Mouse (Mus musculus): ENCODE data around the gene Trmt112.

Trmt112 gene

DNA sequence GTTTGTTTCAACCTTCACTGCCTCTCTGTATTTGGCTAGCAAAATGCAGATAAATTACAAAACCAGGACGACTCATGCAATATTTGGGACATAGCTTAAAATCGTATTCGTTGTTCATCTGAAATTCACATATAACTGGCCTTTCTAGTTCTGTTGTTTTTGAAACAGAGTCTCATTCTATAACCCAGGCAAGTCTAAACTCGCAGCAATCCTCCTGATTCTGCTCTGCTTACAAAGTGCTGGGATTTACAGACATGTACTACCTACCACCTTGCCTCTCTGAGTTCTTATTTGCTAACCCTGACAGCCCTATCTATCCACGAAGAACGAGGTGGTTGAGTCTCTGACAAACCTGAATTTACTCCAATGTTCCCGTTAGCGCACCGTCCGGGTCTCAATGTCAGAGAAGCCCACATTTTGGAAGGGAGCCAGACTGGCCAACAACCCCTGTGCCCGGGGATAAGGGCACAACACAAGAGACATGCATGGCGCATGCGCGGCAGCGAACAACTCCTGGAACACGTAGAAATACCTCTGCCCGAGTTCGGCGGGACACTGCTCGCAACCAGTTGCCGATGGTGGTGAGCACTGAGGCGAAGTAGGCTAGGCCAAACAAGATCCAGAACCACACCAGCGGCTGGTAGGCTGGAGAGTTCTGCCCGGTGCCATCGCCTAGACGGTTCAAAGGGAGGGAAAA is 17.2 kb downstream of the Trmt112 start:
- DNase-seq = no peak

DNA sequence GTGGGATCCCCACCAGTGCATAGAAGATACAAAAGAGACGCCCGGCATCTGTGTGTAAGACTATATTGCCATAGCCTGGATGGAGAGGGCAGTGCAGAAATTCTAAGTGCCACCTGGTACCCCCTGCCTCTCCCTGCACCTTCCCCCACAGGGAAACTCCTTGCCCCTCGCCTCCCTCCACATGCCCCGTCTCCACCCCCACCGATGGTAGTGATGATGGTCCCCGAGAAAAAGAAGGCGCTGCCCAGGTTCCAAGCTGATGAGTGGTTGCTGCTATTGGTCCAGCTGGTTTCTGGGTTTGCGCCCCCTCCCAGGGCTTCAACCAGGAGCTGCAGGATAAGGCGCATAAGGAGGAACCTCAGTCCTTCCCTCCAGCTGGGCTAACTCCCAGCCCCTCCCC is 18.6 kb downstream of the Trmt112 start:
- DNase-seq = no peak

DNA sequence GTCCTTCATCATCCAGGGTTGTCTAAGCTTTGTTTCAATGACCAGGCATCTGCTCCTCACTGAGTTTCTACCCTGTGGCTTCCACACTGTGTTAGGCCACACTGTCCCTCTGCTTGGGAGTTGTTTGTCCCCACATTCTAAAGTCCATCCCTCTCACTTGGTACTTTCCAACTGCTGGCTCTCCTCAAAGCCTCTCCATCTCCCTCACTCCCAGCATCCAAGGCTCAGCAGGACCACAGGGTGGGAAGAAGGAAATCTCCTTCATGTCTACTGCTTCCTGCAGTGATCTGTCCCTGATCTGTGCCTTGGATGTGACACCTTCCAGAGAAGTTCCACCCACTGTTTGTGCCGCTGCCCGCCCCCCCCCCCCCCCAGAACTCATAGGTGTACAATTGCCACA is 21.5 kb downstream of the Trmt112 start:
- DNase-seq = no peak

DNA sequence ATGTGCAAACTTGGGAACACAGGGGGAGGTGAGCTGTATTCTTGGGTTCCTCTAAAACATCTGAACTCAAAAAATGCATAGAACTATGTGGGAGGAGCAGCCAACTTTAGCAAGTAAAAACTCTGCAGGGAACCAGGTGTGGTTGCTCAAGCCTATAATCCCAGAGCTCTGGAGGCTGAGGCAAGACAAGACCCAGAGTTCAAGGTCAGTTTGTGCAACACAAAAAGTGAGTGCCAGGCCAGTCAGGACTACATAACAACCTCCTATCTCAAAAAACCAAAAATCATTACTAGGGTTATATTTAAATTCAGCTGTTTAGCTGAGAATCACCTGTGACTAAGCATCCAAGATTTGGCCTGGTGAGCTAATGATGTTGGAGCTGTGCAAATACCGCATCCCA is 22.5 kb downstream of the Trmt112 start:
- no peak for DNase-seq

DNA sequence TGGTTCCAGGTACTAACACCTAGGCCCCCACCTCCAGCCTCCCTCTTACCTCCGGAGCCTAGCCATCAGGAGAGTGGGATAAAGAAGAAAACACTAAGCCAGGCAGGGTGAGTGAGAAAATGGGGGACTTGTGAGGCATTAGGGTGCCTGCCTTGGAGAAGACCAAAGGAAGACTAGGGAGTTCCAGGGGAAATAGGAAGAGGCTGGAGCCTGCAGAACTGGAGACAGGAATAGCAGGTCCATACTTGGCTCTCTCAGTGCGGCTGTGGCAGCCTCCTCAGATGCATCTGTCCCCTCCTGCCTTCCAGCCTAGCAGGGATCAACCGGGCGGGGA is 23.6 kb downstream of the Trmt112 start:
- no peak for DNase-seq

DNA sequence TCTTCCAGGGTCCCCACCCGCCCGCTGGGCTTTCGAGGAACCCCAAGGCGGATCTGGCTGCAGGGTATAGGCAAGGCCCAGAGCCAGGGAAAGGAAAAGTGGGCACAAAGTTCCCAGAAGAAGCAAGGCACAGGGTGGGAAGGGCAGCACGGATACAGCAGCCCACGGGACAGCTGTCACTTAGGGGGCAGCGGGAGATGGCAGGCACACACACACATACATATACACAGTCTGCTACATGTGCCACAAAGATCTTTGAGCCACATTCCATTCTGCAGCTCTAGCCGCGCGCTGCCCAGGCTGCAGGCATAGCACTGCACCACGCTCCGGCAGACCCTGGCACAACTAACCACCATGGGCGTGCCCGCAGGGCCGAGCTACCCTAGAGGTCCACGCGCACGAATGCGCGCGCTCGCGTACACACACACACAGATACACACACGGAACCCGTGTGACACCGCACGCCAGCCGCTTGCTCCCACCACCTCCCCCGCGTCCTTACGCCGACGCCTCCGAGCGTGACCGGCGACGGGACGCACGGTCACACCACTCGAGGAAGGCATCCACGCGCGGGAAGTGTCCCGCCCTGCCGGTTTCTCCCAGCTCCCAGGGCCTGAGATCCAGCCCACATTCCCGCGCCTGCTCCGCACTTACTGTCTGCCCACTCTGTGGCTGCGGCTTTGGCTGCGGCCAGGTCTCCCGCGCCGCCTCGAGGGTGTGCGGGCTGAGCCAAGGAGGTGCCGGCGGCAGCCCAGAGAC is 24.1 kb downstream of the Trmt112 start:
- DNase-seq = no peak

DNA sequence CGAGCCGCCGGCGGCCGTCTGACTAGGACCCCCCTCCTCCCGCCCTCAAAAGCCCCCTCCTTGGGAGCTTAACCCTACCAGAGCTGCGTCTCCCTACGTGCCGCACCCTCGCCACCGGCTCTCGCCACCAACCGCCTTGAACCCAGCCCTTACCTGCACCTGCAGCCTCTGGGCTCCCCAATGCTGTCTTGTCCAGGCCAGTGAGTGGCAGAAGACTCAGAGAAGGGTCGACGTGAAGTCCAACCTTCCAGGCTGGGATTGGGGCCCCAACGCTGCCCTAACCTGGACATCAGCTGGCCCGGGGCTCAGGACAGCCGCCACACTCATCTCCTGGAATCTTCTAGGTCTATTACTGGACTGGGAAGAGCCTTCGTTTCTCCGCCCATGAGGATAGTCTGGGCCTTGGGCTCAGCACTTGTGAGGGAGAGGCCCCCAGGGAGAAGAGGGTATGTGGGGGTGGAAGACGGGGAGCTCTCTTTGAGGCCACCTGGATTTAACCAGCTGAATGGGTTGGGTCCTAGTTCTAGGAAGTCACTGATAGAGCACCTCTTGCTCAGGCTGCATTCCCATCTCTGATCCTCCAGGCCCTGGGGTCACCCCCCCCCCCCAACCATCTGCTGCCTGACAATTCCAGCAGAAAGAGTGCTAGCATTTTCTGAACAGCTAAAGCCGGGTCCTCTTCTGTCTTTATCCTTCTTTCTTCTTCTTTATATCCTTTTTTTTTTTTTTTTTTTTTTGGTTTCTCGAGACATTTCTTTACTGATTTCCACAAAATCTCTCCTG is 24.9 kb downstream of the Trmt112 start, which contains the start of gene Kcnk4:
Kcnk4 (minus strand) TSS at position 321 of the 783 bp plus-strand sequence.
- DNase-seq = no peak

DNA sequence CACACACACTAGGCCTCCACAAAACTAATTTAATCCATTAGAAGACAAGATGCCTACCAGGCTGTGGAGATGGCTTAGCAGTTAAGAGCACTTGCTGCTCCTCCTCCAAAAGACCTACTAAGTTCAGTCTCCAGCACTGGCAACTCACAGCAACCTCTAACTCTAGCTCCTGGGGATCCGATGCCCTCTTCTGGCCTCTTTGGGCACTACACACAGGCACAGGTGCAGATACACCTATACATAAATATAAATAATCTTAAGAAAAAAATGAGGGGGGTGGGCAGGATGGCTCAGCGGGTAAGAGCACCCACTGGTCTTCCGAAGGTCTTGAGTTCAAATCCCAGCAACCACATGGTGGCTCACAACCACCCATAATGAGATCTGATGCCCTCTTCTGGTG is 26.8 kb downstream of the Trmt112 start:
- DNase-seq = no peak

DNA sequence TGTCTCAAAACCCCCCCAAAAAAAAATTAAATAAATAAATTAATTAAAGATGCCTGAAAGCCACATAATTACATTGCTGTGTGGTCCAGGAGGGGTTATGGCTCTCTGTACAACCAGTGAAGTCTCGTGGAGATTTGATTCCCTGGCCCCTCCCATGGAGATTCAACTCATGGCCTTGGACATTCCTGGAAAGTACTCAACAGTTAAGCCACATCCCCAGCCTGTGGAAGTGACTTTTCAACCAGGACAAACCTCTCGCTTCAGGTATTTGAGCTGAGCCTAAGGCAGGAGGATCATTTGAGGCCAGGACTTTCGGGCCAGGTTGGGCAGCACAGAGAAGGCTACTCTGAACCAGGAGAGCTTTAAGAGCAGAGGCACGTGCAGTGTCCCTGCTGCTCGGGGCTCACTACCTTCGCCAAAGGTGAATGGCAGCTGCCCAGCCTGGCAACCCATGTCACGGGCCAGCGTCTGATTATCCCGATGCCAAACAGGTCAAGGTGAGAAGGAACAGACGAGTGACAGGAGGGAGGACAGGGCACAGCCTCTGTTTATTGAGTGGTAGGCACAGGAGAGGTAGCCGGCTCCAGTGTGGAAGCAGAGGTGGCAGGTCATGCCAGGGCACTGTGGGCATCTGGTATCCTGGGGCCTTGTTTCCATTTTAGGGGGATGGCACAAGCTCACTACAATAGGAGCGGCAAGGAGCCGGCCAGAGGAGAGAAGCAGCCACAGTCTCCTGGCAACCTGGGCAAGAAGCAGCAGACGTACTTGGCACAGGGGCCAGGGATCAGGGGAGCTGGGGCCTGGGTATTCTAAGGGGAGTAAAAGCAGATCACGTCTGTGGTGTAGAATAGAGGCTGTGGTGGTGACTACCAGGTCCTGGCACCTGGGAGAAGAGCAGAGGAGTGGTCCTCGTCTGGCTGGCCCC is 28.3 kb downstream of the Trmt112 start:
- no peak for DNase-seq

DNA sequence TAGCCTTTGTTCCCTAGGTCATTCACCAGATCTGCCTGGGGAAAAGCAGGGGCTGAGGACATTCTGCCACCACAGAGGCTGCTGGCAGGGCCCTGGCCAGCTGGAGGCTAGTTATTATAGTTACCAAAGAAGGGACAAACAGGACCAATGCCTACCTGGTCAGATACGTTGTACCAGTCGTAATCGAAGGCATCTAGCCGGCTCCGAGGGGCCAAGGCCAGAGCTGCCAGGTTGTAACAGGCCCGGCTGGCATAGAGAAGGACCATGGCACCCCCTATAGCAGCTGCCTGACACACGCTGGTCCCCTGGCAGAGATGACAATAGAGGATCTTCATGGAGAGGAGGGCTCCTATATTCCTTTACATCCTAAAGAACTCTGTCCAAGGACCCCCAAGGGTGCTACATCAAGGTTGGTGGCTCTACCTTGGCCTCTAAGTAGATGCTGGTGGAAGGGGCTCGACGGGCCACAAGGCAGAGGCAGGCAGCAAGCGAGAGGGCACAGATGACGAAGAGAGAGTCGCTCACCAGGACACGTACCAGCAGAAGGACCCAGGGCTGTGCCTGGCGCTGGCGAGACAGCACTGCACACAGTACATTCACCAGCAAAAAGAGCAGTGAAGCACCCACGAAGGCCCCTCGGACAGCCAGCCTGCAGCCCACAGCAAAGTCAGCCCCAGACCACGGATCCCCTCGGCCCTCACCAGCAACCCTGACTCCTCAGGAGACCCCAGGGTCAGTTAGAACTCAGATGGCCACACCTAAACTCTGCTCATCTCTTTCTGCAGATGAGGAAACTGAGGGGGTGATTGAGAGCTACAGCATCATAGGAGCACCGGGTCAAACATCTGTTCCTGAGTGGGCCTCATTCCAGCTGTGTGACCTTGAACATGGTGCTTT is 29.9 kb downstream of the Trmt112 start:
- DNase-seq = no peak

DNA sequence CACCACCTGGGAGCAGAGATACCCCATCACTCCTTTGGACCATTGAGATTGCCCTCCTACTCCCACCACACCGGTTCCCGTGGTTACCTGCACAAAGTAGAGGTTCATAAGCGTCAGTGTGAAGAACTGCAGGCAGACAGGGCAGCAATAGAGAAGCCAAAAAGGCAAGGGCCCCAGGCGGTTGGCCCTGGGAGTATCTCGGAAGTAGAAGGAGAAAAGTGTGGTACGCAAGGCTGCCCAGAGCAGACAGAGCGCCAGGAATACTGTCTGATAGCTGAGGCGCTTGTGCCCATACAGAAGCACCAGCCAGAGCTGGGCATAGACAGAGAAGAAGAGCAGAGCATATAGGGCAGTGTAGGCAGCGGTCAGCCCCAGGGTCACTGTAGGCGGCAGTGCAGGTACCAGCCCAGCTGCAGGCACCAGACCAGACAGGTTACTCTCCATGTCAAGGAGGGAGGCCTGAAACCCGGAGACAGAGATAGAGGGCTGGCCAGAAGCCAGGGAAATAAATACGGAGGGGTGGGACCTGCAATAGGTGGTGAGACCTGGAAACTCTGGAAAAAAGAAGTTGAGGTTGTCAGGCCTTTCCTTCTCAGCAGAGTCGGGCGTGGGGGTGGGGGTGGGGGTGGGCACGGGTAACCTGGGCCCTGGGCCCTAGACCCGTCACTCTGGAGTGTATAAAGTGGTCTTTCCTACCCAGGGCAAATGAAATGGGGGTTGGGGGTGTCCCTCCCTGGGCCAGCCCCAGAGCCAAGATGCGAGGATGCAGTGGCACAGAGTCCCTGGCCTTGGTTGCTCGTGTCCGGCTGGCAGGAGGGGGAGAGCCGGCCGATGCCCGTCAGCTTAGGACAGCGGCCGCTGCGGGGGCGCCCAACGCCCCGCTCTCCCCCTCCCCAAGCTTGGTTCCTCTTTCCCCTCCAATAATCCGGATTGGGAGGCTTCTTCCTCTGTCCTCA is 31.2 kb downstream of the Trmt112 start:
- DNase-seq = peak in 1 of 2 experiments; percentile 45

DNA sequence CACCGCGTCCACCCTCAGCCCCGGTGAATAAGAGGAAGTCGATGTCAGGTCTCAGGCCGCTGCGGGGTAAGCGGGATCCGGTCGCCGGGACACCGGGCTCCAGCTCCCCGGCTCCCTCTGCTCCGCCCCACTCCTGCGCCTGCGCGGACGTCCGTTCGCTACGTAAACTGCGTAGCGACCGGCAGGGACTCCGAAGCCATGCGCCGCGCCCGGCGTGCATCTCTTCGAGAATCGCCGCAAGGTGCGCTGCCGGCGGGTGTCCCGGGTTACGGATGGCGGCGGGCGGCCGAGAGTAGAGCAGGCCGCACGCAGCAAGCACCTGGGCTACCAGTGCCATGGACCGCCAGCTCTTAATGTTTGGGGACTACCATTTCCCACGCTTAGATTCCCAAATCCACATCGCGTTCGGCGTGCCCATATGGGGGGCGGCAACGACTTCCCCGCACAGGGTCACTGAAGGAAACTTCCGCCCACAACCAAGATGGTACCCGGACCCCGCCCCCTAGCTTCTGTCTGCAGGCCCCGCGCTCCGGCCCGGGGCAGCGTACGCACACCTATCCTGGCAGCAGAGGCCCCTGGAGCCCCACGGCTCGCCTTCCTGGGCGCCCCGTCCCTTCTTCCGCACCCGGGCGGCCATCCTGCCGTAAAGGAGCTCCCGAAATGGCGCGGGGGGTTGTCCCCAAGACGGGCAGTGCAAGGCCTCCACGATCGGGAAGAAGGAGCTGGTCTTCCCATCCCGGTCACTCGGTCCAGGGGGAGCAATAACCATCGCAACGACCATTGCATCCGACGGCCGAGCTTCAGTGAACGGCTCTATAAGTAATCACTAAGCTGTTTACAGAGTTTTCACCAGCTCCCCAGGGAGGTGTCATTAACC is 32.1 kb downstream of the Trmt112 start, which contains the start of gene Bad:
Bad (plus strand) TSS at position 490 of the 877 bp plus-strand sequence.
- DNase-seq = peak; percentile 86 to 88

DNA sequence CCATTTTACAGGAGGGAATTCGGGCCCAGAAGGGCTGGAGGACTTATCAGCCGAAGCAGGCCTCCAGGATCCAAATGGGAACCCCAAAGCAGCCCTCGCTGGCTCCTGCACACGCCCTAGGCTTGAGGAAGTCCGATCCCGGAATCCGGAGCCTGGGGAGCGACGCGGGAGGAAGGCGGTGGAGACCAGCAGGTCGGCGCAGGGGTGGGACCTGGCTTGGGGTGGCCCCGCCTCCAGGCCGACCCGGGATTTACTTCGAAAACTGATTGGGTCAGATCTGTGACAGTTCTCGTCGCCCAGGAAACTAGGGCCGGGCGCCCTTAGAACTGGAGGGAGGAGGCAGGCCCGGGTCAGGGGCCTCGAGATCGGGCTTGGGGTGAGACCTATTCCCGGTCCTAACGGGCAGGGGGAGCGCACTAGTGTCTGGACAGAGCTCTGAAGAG is 32.8 kb downstream of the Trmt112 start, which contains the start of gene Gpr137:
Gpr137 (minus strand) TSS at position 232 of the 443 bp plus-strand sequence.
- DNase-seq = peak; percentile 95 to 96

DNA sequence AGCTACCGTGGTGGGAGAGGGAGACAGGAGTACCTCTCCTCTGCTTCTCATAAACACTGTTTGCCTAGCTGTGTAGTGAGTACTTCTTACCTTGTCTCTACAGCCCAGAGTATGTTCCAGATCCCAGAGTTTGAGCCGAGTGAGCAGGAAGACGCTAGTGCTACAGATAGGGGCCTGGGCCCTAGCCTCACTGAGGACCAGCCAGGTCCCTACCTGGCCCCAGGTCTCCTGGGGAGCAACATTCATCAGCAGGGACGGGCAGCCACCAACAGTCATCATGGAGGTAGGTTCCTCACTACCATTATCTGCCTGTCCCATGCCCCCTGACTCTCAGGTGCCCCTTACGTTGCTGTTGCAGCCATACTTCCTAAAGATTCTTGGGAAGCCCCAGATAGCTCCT is 33.3 kb downstream of the Trmt112 start:
- peak in 1 of 2 experiments; percentile 24 for DNase-seq

DNA sequence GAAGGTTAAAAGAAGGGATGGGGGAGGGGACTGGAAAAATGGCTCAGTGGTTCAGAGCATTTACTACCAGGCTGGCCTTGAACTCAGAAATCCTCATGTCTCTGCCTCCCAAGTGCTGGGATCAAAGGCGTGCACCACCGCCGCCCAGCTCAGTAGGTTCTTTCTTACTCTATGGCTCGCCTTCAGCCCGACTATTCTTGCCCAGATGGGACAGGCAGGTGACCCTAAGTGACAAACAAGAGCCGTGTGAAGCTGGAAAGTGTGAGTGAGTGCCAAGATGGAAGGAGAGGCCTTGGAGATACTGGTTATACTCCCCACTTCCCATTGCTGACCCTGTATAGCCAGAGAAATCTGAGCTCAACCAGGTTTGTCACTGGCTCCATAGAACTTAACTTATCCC is 34.2 kb downstream of the Trmt112 start:
- DNase-seq = peak in 1 of 2 experiments; percentile 8

DNA sequence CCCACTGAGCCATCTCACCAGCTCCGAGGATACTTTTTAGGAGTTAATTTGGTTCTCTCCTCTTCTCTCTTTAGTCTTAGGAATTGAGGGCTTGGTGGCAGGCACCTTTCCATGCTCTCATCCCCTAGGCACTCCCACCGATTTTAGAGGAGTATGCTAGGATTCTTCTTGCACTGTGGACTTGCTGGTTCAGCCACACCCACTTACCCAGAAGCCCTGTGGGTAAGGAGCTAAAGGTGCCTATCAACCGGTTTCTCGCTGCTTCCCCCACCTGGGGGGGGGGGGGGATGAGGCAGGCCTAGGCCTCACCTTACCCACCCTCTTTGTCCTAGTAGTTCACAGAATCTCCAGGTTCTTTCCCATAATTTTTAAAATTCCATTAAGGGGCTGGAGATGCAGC is 38.2 kb downstream of the Trmt112 start:
- DNase-seq = no peak

DNA sequence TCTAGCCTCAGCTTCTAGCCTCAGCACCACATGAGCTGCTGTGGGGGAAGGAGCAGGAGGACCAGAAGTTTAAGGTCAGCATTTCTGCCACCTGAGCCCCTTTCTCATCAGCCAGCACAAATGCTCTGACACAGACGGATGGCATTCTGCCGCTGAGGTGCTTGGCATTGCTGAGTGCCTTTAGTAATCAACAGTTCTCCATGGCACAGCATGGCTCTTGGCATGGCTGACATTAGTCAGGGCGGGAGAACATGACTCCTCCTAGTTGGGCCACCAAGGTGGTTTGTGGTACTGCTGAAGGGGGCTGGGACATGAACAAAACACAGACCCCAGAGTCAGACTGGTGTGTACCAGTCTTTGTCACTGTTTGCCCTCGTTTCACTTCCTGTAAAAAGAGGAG is 38.7 kb downstream of the Trmt112 start:
- no peak for DNase-seq

DNA sequence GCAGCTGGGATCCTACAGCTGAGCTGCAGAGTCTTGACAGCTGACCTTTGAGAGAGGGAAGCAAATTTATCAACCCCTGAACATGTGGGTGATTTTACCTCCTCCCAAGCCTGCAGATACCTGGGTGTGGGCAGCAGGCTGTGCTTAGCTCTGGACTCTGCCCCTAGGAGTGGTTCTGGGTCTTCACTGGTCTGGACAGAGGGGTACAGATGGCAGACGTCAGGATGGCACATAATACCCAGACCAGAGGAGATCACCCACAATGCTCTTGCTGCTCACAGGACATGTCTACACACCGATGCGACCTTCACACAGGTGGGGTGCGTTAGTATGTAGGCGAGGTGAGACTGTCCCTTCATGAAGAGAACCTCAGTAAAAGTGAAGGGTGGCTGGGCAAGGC is 40.0 kb downstream of the Trmt112 start:
- DNase-seq = peak in 1 of 2 experiments; percentile 5

DNA sequence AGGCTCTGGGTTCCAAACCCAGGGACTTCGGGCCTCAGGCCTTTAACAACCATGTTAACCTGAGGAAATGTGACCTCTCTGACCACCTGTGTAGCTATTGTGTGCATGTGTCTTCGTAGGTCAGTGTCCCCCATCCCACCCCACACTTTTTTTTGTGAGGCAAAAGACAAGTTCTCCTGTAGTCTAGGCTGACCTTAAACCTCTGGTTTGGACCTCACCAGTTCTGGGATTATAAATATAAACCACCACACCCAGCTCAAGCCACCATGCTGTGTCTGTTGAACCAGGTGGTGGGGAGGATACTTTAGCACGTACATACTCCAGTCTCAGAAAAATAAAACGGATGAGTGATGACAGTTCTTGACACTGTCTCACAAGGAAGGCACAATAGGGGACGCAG is 40.5 kb downstream of the Trmt112 start:
- no peak for DNase-seq
